Mouse (Mus musculus): ENCODE data around the gene Lrrc66.

GRCm38 (mm10) chr5:73602865-73603264, 29.5 kb downstream of the Lrrc66 start:
- TF ChIP-seq CTCF (IDR thresholded peaks at IDR 0.05; ENCODE audit: low read depth, low read length) (no peak), POLR2A (IDR thresholded peaks at IDR 0.05; ENCODE audit: extremely low read depth, insufficient read depth, low read length) (no peak)
